Mouse (Mus musculus): ENCODE results near the gene Rims3.

Rims3 gene
- long read RNA-seq, experiment 1, full-length matches to known transcripts, result 2 of 3 reads
- long read RNA-seq, experiment 1, partial matches to known transcripts, result 0 of 3 reads
- long read RNA-seq, experiment 1, other reads (novel, unspliced or antisense), result 1 of 3 reads
- long read RNA-seq, experiment 2, full-length matches to known transcripts, result 2 of 4 reads
- long read RNA-seq, experiment 2, partial matches to known transcripts, result 0 of 4 reads
- long read RNA-seq, experiment 2, other reads (novel, unspliced or antisense), result 2 of 4 reads

DNA sequence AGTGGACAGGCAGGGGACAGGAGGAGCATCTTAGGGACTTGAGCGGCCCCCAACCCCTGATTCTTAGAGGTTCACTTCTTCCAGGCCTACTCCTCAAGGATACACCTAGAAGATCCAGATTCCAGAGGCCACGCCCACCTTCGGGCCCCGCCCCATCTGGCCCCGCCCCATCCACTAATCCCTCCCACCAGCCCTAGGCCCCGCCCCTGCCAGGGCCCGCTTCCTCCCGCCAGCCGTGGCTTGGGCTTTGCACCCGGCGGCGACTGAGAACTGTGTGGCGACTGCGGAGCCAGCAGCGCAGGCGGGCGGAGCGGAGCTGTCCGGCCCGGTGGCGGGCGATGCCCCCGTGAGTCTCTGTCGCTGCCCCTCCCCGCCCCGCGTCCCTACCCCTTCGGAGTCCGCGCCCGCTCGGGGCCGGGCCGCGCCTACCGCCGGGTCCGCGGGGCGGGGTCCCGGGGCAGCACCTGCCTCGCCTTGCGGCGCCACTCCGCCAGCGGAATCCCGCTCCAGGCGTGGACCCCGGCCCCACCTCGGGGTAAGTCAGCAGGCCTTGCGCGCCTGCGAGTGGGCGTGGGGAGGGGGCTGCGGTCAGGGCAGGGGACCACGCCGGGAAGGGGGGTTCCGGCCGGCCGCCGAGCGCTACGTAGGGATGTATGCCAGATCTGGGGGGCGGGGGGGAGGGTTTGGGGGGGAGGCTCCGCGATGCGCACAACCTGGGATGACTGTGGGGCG lies at the start of gene Rims3:
Gene Rims3, plus strand, starts transcription at position 229 of the 732 bp plus-strand sequence.
- intact Hi-C loops (cut with DNase I), result loop anchor here (5.0 kb wide), 1 partner anchor 33 kb away; no protein-coding TSS in a partner anchor

DNA sequence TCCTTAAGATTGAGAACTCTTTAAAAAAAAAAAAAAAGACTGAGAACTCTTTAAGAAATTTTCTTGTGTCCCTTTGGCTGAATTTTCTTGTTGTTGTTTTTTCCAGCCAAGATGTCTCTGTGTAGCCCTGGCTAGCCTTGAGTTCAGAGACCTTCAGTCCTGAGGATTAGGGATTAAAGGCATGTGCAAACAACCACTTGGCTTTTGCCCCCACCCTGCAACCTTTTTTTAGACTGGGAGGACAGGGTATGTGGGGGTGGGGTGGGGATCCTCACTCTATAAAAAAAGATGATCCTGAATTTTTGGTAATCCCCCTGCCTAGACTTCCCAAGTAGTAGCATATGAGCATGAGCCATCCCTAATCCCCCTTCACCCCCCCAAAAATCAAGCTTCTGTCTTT lies 48.8 kb upstream of the Rims3 start:
- intact Hi-C loops (cut with DNase I), result no loop called here

DNA sequence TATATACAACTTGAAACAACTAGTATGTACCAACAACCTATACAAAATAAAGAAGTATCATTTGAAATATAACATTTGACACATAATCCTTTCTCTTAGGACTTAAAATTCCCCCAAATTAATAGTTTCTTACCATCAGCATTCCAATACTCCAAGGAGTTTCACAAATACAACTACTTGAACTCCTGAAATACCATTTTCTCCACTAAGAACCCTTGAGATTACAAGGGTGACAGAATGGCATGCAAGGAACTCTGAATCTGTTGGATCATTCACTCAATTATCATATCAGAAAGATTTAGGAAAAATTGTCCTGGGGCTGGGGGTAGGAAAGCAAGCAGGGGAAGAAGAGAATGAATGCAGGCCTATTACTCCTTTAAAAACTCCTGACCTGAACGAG lies 40.9 kb upstream of the Rims3 start:
- intact Hi-C loops (cut with DNase I), result no loop called here

DNA sequence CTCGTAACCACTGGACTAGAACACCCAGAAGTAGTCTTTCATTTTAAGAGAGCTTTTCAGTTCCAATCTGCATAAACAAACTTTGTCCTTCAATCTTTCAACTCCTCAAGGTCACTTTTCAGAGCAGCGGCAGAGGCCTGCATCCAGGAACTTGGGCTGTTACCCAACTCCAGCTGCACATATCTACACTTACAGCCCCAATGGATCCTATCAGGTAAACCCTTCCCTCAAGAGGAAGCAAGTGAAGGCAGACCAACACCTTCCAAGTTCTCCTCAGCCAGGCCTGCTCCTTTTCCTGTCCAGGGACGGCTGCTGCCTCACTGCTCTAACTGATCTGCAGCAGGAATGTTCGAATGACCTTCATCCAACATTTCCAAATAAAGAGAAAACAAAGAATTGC lies 40.4 kb upstream of the Rims3 start:
- intact Hi-C loops (cut with DNase I), result no loop called here

DNA sequence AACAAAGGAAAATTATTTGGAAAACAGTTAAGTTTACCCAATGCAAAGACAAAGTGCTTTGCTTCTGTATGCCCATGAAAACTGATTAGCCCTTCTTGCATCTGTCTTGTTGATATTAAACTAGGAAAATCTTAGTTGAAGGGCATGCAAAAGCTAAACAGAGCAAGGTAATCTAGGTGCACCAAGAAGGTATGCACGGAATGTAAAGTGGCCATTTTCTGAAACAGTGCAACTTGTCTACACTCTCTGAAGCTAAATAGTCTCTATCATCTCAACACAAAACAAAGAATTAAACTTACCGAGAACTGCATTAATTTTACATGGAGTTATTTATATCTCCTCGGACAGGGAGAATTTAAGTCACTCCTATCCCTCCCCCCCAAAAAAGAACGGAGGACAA lies 39.5 kb upstream of the Rims3 start:
- intact Hi-C loops (cut with DNase I), result no loop called here

DNA sequence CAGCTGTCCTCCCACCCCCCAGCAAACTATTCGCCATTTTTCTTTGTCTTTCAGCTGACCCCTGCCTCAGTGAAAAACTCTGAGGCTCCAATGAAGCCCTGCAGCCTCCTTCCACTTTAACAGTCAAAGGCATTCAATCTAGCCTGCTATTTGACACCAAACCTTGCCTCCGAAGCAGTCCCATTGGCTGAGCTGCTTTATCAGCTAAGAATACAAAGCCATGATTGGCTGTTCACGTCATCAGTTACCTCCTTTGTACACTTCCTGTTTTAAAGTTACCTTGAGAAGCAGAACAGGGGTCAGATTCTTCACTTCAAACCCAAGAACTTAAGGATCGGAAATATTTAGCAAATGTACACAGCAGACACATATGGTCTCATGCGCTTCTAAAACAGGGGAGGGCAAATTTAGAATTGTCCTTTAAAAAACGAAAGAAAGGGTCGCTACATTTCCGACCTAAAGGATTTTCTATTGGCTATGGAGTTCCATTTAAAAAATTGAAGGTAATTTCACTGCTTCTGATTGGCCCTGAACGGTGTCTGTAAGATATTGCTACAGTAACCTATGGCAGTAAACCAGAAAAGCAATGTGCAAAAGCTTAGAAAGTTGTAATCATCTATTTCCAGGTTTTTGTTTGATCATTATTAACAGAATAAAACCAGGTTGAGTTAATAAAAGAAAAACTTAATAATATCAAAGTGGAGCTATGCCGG lies 38.8 kb upstream of the Rims3 start:
- intact Hi-C loops (cut with DNase I), result no loop called here

DNA sequence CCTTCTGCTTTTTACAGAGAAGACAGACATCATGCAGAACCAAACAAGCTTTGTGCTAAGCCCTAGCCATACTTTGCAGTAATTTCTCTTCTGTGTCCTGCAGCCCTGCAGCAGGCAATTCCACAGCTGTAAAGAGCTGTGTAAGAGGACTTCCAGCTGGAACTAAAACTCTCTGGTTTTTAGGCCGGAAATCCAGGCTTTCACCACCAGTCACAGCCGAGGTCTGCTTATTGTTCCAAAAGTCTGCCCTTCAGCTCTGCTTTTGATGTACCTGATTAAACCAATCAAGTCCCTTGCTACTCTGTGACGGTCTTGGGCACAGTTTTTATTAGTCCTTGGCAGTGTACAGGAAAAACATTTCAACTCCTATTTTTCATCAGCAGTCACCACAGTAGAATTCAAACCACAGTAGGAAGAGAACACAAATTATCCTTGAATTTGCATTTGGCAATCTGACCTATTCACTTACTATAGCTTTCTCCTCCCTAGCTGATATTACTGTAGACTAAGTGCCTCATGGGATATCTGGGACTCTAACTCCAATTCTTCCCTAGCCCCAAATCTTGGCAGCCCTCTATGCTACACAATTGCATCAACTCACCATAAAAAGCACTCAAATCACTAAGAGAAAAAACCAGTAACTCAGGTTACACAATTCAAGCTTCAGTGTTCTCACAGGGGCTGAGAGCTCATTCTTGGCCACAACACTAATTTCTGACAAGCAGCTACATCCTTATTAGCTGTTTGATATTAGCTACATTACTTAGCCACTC lies 37.4 kb upstream of the Rims3 start:
- intact Hi-C loops (cut with DNase I), result no loop called here

DNA sequence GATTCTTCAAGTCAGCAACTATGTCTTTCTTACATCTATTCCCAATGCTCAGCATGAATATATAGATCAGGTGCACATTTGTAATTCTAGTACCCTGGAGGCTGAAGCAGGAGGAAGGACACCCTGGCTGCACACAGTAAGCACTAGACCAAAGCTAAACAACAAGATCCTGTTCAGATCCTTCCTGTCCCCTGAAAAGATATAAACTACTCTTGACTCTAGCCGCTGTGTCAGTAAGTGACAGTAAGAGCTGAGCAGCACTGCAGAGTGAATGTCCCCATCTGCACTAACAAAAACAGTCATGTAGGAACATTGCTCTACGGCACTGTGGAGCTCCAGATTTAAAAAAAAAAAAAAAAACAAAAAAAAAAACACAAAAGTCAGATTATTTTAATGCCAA lies 36.7 kb upstream of the Rims3 start:
- intact Hi-C loops (cut with DNase I), result no loop called here

DNA sequence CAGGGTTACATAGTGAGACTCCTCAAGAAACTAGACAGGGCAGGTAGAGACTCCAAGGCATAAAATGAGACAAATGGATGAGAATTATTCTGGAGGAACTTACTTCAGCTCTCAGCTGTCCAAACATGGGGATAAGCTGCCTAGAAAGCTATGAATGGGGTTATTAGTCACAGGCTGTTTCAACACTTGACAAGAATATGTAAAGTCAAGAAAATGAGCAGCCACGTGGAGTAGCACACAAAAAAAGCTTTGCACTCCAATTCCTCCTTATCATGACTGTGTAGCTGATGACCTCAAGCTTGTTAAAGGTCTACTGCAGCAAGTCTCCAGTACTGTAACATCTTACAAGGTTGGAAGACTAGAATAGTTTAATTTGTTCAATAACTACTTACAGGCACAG lies 35.3 kb upstream of the Rims3 start:
- intact Hi-C loops (cut with DNase I), result no loop called here

DNA sequence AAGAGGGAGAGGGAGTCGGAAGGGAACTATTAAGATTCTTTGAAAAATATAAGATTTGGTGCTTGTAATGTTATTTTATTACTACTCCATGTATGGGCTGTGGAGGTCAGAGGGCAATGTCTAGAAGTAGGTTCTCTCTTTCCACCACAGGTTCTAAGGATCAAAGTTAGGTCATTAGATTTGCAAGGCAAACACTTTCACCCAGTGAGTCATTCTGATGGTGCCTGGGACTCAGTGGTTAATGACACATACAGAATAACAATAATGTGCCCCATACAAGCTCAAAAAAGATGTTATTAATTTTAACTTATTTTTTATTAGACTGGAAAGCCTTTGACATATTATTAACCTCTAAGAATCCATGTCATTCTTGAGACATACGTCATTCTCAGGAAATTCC lies 34.7 kb upstream of the Rims3 start:
- intact Hi-C loops (cut with DNase I), result no loop called here

DNA sequence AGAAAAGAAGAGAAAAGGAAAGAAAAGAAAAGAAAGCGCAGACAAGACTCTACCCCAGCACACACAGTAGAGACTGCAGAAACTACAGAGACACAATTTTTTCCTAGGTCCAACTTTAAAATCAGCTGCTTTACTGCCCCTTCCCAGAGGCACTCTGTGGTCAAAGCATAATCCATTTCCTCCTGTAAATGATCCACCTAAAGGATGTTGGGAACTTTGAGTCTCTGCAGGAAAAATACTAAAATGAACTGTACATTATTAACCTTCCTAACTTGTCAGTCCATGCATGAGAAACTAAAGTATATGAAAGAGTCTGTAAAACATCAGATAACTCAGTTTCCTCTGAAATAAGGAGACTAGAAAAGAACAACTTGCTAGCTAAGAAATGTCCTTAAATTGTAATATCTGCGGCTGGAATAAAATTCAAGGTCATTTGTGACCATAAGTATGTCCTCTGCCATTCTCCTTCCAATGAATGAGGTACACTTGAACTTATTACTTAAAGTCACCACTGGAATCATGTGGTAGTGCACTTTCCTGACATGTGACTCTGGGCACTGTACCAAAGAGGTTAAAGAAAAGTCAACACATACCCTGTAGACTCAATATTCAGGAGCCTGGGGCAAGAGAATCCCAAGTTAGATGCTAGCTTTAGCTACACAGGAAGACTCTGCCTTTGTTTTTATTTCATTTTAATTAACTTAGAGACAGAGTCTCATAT lies 32.3 kb upstream of the Rims3 start:
- intact Hi-C loops (cut with DNase I), result no loop called here

DNA sequence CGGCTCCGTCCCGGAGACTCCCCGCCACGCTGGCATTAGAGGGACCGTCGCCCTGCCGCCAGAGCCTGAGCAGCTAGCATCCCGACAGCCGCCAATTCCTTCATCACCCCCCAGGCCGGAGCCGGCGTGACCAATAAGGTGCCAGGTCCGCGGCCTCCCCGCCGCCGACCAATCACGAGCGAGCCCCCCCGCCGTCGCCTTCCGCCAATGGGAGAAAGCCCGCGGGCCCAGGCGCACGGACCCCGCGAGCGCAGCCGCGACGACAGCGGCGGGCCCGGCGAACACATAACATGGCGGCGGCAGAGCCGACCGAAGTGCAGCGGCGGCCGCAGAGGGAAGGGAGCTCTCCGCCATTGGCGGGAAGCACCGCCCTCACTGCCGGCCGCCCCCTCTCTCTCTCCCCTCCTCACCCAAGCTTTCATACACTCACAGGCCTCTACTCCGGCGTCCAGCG lies 29.5 kb upstream of the Rims3 start:
- intact Hi-C loops (cut with DNase I), result no loop called here

DNA sequence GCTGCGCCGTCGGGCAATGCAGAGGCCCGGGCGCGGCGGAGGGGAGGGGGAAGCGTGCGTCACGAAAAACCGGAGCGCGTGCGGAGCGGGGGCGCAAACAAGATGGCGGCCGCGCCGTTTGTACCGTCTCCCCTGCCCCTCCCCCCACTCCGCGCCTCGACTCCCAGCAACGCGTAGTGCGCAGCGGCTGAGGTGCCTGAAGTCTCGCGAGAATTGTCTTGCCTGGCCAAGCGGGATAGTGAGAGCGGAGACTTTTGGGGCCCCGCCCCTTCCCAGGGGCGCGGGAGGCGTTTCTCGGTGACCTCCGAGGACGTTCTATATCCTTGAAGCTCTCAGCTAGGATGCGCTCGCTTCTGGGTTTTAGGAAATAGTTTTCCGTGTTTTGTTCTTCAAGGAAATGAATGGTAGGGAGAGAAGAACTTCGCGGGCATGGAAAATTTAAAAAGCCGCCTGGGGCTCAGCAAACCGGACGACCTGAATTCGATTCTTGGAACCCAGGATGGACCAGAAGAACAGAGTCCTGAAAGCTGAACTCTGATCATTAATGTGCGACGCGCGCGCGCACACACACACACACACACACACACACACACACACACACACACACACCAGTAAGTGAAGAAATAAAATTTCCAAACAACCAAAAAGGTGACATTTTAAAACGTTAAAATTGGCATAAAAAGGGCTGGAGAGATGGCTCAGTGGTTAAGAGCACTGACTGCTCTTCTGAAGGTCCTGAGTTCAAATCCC lies 28.9 kb upstream of the Rims3 start:
- intact Hi-C loops (cut with DNase I), result no loop called here

DNA sequence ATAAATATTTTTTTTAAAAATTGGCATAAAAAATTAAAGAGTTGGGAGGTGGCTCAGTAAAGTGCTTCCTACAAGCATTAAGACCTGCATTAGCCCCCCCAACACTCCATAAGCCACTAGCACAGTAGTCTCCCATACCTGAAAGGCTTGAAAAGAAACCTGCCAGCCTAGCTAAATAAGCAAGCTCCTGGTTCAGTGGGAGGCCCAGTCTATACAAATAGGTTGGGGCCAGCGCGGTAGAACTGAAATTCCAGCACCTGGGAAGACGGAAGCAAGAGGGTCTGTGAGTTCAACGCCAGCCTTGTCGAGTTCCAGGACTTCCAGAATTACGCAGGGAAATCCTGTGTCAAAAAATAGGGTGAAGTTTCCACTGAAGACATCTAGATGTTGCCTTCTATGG lies 28.2 kb upstream of the Rims3 start:
- intact Hi-C loops (cut with DNase I), result no loop called here

DNA sequence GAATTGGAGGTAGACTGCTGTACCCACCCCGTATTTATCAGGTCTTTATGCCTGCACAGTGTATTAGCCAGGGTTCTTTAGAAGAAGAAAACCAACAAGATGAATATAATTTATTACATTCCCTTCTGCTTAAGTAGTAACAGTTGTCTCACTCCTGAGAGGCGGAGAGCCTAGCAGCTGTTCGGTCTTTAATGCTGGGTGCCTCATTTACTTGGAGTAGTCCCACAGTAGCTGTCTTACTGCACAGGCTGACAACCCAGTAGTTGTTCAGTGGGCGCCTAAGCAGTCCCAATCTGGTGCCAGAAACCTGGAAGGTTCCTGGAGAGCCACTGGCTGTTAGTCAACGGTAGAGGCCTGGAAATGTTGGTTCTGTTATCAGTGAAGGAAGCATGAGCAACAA lies 23.8 kb upstream of the Rims3 start:
- intact Hi-C loops (cut with DNase I), result no loop called here

DNA sequence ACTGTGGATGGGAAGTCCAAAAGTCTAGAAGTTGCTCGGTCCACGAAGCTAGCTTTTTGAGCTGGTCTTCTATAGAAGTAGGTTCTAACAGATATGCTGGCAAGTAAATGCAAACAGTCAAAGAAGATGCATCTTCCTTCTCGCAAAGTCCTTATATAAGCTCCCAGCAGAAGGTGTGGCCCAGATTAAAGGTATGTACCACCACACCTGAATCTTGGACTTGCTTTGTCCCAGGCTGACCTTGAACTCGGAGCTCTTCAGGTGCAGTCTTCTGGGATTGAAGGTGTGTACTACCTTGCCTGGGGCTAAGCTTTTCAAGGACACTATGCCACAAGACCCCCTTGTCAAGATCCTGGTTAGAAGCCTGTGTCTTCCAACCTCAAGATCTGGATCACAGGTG lies 23.1 kb upstream of the Rims3 start, which contains the start of gene Nfyc:
Gene Nfyc, minus strand, starts transcription at position 101 of the 400 bp plus-strand sequence.
- intact Hi-C loops (cut with DNase I), result no loop called here

DNA sequence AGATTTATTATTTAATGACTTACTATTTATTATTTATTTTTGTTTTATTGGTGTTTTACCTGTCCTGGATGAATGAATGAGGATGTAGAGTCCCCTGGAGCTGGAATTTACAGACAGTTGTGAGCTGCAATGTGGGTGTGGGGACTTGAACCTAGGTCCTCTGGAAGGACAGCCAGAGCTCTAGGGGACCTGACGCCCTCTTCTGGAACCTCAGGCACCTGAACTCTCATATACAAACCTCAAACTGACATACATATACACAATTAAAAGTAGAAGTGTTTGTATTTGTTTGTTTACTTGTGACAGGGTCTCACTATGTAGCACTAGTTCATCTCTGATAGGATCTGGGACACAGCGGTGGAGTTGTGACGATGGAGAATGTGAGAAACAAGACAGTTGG lies 13.3 kb upstream of the Rims3 start:
- intact Hi-C loops (cut with DNase I), result no loop called here

DNA sequence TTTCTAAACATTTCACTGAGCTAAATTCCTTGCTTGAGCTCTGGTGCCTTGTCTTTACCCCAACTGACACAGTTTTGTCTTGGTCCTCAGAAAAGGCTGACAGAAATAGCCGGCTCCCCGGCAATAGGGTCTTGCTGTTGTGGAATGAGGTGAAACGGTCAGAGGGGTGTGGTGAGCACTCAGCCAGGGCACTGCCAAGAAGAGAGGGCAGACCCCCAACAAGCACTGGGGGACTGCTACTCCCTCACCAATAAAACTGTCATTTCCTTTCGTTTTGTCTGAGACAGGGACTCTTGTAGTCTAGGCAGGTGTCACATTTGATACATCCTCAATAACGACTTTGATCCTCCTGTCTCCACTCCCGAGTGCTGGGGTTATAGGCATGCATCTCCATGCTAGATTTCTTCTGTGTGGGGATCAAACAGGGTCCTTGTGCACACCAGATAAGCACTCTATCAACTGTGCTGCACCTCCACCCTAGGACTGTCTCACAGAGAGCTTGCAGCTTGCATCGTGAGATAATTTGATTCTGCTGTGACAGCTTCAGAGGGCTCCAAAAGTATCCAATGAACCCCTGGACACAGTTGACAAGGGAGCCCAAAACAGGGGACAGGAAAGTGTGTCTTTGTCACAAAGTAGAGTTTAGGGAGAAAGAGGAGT lies 10.1 kb upstream of the Rims3 start:
- intact Hi-C loops (cut with DNase I), result loop anchor here (5.0 kb wide), 1 partner anchor 68 kb away; no protein-coding TSS in a partner anchor

DNA sequence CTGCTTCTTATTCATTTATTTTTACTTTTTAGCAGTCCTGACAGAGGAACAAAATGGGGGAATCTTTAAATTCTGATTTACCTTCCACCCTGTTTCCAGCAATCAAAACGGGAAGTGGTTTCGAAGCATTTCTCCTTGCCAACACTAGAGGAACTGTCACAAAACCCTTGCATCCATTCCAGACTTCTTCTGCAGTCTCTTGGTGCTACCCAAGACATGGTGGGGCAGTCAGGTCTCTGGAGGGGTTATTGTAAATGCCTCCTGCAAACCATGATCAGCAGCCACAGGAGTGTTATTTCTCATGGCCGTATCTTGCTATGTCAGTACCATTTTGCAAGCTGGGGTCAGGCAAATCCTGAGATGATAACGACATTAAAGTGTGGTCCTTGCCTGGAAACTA lies 9.5 kb upstream of the Rims3 start:
- intact Hi-C loops (cut with DNase I), result loop anchor here (5.0 kb wide), 1 partner anchor 67 kb away; no protein-coding TSS in a partner anchor
